Mouse (Mus musculus) brain, embryonic 18.5 days (tissue): Measurements from ENCODE around the gene Acot11.
"Not testable (repeated sequence)": the region's sequence is repeated elsewhere in the genome, so short reads cannot be mapped to it uniquely, and the experiment has no call there.

Source experiments
- DNase-seq: peaks from one replicate; pipeline ENCODE4 v3.0.0-alpha.2; 2012; ENCODE audit warnings: low read depth, low spot score

The Acot11 gene

DNA sequence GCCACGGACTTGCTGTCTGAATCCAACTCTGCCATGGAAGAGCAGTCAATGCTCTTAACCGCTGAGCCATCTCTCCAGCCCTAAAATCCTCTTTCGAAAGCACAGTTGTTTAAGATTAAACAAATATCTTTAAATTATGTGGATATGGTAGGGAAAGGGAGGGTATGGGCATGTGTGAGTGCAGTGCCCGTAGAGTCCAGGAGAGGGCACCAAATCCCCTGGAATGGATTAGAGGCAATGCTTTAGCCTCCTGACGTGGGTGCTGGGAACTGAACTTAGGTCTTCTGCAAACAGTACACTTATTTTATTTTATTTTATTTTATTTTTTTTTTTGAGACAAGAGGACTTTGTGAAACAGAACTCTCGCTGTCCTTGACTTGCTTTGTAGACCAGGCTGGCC, 5.2 kb upstream of the Acot11 start:
- DNase-seq, result no peak

DNA sequence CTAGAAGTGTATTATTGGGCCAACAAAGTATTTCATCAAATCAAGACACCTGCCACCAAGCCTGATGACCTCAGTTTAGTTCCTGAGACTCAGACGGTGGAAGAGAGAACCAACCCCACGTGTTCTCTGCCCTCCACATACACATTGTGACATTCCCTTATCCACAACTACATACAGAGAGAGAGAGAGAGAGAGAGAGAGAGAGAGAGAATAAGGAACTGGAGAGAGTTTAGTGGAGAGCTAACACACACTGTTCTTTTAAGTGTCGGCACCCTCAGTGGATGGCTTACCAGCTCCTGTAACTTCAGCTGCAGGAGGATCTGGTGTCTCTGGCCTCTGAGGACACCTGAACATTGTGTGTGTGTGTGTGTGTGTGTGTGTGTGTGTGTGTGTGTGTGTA, 2.5 kb upstream of the Acot11 start:
- DNase-seq, result no peak

DNA sequence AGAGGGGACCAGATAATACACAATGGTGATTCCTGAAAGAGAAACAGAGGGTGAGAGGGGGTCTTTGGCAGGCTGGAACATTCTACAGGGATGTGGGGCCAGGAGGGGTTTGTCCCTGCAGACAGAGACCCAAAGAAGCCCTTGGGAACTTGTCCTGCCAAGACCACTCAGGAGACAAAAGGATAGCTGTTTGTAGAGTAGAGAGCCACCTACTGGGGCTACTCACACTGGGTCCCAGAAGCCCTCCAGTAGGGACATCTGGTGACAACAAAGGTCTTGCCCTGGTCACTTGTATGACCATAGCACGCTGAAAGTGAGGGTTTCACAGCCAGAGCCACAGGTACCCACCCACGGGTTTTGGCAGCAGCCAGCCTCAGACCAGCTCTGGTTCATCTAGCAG, 1.1 kb upstream of the Acot11 start:
- no peak for DNase-seq

DNA sequence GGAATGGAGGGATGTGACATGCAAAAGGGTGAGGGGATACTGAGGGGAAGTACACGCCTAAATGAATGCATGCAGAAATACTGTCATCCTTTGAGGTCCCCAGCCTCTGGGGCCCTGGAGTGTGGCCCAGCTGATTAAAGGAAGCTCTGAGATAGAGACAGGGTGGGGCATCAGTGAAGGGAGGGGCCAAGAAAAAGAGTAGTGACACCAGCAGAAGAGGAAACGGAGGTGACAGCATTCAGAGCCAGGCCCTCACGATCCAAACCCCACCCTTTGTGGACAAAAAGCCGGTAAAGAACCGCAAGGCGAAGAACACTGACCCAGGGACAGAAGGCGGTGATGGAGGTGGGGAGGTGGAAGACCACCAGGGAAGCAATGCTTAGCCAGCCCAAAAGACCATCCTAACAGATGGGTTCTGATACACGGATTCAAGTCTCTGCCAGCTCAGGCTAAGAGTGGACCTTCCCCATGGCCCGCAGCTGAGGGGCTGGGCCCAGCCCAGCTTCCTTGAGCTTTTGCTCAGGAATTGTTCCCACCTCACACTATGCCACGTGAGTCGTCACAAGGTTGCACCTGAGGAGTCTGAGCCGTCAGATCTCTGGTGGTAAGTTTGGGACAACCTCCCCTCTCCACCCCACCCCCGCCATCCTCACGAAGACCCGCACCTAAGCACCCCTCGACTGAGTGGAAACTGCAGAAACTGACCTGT, 443 bp downstream of the Acot11 start:
- DNase-seq, result no peak

DNA sequence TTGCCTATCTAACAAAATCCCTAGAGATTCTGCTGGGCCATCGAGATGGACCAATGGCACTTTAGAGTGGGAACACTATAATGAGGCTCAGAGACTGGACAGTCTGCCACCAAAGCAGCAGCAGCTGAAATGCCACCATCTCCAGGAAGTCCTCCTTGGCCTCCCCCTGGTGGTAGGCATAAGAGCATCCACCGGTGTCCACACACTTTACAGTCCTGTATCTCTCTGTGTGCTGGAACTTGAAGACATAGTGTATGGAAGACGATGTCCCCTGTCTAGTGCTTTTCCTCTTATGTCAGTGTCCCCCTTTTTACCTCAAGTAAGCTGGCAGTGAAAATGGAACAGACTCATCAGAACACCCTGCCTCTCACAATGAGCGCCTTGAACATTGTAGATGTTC, 1.0 kb downstream of the Acot11 start:
- no peak for DNase-seq

DNA sequence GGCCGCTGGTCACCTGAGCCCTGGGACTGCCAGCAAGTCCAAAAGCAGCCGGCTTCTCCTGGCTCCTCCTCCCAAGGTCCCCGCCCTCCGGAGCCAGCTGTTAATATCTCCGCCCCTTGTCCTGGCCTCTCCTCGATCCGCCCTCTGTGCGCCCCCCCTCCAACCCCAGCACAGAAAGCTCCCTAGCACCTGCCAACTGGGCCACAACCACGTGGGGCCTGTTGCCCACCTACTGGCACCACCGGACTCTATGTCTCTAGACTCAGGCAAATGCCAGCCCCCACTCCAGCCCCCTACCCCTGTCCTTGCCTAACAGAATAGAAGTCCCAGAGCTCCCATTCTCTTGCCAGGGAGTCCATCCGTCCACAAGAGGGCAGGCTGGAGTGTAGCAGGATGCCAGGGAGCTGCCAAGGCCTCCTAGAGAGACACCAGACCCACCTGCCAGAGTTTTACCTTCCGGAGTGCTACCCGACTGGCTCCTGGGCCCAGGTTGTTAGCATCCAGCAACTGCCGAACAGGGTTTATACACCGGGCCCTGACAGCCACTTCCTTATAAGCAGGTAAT, 4.9 kb downstream of the Acot11 start:
- no peak for DNase-seq

DNA sequence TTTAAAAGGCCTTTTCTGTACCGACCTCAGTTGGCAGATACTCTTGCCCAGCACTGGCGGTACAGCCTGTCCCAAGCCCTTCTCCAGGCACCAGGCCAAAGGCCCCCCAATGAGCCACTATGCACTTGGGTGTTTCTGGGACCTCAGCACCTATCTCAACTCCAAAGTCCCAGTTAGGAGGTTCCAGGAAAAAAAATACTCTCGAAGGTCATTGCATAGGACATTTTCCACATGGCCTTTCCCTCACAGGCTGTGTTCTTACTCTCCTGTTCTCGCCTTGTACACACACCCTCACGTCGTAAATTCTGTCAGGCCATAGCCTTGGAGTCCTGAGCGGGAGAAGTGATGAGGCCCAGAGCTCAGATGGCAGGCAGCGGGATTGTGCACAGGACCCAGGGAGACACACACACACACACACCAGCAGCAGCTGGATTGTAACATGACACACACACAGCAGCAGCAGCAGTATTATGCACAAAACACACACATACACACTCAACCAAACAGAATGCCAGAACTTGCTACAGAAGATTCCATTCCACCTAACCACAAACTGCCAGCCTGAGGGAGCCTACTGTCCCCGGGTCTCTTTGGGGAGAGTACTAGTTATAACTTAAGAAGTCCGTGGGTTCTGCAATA, 5.8 kb downstream of the Acot11 start:
- no peak for DNase-seq

DNA sequence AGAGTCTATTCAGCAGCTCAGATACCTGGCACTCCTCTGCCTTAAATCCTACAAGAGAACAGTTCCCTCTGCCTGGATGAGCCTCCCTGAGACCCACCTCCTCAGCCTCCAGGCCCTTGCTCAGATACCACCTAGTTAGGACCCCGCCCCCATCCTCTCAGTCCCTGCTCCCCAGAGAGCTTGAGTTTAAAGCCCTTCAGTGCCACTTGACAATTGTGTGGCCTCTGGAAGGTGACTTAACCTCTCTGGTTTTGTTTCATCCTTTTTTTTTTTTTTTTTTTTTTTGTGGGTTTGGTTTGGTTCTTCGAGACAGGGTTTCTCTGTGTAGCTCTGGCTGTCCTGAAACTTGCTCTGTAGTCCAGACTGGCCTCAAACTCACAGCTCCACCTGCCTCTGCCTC, 9.5 kb downstream of the Acot11 start:
- DNase-seq, result no peak

DNA sequence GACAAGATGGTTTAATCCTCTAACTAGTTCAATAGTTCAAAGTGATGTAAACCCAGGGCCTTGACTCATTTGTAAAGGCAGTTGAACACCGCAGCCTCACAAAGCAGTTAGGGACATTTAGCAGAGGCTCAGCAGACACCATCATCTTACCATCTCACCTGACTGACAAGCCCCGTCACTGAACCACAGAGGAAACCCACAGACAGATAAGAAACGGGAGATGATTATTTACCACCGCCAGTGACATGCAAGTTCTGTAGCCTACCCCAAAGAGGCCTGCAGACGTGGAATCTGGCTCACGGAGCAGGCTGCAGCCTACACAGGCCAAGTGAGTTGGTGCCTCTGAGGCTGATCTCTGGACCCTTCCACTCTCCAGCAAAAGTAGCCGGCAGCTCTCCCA, 10.6 kb downstream of the Acot11 start:
- DNase-seq, result no peak

DNA sequence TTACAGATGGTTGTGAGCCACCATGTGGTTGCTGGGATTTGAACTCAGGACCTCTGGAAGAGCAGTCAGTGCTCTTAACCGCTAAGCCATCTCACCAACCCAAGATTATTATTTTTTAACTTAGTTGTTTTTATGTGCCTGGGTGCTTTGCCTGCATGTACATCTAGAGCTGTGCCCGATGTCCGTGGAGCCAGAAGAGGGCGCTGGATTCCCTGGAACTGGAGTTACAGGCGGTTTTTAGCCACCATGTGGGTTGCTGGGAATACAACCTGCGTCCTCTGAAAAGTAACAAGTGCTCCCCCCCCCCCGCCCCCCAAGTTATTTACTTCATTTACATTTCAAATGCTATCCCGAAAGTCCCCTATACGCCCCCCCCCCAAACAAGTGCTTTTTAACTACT, 11.0 kb downstream of the Acot11 start:
- not testable (repeated sequence) for DNase-seq

DNA sequence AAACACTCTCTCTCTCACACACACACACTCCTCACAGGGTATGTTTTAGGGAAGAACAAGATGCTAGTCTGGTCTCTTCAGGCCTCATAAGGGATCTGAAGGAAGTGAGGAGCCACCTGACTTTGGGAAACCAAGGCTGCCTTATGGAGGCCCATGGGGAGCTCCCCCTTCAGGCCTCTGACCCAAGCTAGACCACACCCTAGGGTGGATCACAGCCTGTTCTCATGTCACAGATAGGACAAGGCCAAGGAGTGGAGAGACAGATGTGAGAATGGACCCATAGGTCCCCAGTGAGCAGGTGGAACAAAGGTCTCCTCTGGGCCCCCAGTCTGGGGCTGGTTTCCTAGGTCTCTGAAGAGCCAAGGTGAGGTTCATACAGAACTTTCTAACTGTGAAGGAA, 12.5 kb downstream of the Acot11 start:
- DNase-seq, result no peak

DNA sequence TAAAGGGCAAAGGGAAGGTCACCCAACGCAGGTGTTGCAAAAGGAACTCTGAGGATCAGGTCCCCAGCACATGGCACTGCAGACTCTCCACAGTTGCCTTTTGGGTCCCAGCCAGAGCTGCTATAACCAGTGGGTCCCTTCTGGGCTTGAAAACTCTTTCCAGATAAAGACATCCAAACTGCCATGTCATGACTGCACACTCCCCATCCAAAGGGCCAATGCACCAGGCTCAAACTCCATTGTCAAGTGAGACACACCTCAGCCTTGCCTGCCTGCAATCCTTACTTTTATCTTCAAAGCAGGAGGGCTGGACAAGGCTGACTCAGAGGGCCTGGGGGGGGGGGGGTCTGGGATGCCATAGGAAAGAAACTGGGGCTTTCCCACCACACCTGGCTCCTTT, 13.9 kb downstream of the Acot11 start:
- no peak for DNase-seq

DNA sequence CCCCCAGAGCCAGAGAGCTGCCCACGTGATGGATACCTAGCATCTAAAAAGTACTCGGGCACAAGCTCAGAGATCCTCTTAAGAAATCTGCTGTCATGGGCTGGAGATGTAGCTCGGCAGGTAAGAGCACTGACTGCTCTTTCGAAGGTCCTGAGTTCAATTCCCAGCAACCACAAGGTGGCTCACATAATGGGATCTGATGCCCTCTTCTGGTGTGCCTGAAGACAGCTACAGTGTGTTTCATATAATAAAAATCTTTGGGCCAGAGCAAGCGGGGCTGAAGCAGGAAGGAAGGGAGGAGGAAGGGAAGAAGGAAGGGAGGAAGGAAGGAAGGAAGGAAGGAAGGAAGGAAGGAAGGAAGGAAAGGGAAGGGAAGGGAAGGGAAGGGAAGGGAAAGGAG, 14.6 kb downstream of the Acot11 start:
- not testable (repeated sequence) for DNase-seq

DNA sequence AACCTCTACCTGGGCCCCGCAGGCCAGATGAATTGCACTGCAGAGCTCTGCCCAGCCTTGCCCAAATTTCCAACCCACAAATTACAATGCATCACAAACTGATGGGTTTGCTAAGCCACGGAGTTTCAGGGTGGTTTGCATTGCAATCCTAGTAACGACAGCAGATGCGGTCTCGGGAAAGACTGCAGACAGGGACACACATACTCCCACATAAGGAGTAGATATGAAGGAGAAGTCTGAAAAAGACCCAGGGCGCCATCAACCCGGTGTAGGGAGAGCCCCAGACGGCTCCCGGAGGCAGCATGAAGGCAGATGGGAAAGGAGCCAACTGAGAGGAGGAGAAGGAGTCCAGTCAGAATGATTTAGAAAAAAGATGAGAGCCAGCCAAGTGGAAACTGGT, 15.1 kb downstream of the Acot11 start:
- no peak for DNase-seq

DNA sequence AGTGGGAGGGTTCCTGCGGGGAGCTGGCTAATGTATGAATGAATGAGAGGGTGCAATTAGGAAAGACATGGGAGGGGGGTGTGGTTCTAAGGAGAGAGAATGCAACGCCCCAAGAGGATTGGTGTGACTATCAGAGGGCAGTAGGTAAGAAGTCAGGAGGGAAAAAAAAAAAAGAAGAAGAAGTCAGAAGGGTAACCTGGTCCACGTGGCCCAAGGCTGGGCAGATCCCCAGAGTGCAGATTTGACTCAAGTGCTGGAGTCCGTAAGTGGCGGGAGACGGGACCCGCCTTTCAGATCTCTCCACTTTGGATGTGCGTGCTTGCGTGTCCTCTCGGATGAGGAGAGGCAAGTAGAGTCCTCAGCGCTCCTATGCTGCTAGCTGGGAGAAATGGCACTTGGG, 16.2 kb downstream of the Acot11 start:
- DNase-seq, result no peak

DNA sequence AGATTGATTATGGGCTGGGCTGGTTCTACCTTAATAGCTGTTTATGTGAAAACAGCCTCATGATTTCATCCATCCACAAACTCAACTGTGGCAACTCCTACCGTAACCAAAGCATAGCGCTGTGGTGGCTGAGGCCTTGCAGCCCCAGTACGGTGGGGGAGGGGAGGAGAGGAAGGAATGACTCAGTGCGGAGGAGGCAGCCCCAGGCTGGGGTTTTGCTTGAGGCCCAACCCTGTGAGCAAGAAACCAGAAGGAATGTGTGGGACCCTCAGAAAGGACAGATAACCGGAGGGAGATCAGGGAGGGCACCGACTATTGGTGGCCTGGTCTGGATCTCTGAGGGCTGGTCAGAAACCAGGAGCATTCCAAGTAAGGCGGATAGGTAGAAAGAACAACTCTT, 17.0 kb downstream of the Acot11 start:
- DNase-seq, result no peak

DNA sequence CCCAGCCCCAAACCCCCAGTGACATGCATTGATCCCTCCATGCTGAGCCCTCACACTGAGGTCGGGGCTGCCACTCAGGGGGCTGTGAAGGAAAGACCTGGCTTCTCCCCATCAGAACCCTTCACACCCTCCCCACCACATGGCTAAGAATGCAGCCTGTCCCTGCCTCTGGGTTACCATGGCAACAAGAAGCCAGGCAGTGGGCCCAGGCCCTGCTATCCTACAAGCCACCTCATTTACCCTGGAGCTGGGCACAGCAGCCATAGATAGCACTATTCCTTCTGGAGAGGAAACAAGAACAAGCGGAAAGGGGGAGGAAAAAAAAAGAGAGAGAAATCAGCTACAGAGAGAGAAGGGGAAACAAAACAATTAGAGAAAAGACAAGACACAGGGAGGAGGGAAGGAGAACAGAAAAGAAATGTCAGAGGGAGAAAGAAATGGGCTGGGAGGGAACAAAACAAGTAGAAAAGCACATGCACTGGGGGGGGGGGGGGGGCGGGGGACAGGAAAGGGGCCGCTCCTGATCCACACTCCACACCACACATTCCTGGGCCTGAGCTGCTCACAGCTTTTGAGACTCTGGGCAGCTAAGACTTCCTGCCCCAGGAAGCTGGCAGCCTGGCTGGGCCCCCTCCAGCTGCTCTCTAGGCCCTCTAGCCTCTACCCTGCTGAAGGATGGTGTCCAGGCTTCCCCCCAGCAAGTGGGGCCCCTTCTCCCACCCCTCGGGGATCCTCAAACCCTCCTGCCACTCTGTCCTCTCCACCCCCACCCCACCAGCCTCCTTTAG, 18.9 kb downstream of the Acot11 start:
- DNase-seq, result peak; percentile 78

DNA sequence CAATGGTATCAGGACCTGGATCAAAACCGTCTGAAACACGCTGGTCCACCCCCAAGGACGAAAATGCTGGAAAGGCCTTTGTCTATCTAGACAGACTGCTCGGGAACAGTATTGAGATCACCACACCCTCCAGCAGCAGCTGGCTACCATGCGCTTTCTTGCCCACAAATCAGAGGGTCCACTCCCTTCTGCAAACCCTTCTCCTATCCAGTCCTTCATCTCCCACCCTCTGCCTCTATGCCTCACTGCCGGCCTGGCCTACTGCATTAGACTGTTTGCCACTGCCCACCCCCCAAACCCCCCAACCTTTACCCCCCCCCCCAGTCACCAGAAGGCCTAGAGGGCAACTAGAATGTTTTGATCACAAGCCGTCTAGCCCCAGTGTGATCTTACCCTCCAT, 19.5 kb downstream of the Acot11 start:
- no peak for DNase-seq

DNA sequence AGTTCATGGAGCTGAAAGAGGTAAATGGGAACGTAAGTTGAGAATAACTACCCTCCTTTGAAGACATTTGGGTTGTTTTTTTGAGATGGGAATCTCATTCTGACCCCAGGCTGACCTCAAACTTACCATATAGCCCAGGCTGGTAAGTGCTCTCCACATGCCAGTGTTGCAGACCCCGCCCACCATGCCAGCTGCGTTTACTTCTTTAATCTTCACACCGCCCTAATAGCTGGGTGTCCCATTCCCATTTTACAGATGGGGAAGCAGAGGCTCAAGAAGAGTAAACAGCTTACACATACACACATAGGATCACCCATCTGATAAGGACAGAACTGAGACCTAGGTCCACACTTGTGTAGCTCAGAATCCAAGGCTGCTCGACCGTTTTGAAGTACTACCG, 20.0 kb downstream of the Acot11 start:
- no peak for DNase-seq

DNA sequence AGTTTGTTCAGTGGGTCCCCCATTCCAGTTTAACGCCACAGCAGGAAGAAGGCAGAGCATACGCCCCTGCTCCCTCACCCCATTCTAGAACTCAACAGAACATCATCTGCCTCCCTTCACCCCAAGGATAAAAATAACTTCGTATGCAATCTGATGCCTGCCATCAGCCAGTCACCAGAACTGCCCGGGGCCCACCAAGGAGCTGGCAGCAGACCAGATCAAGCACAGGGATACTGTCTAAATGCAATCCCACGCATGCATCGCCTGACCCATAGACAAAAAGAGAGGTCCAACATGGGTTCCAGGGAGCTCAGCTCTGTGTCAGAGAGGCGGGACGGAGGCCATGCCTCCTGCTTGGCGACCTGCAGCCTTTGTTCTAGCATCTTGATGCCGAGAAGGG, 21.7 kb downstream of the Acot11 start:
- DNase-seq, result no peak

DNA sequence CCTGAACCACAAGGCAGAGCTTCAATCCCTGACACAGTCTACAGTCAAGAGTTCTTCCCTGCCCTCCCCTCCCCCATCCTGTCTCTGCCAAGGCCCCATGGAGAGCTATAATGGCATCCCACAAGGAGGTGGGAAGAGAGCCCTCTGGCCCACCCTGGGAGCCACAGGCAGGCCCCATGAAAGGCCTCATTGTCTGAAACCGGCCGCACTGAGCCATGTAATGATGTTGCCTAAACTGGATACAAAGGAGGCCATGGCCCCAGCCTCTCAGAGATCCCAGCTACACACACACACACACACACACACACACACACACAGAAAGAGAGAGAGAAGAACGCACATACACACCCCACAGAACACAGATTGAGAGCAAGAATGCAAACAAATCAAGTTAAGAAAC, 24.8 kb downstream of the Acot11 start:
- no peak for DNase-seq

DNA sequence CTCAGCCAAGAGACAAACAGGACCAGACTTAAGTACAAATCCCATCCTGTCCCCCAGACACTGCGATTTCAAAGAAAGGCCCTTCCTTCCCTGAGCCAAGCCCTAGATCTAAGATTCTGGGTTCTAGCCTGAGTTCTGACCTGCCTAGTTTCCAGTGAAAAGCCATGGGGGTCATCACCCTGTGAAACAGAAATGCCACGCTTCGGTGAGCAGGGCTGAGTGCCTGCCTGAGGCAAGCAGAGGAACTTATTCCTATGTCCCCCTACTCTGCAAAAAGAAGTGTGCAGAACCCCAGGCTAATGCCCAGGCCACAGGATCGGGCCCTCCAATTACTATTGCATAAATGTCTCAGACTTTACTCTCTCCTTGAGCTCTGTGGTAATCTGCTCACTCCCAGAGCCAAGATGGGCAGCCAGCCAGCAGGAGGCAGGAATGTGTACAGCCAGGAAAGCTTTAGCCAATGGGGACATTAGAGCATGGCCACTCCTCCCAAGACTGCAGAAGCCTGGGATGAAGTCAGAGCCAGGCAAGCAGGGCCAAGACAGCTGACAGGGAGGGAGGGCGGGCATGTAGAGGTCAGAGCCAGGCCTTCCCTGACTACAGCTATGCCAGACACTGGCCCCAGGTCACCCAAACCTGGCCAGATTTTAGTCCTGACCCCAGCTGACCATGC, 26.5 kb downstream of the Acot11 start:
- peak; percentile 78 for DNase-seq
